Mouse (Mus musculus) thymus, adult 2 months (tissue): Measurements from ENCODE around the gene Pus7.

Experiments used
- CTCF ChIP-seq: fragments of 200-500 bp; IDR thresholded peaks from 2 replicates; pipeline ENCODE4 v1.5.1; 2012; ENCODE audit warnings: mild to moderate bottlenecking, control low read depth, low read length, moderate library complexity, borderline replicate concordance; ENCODE audit not compliant: control insufficient read depth, poor library complexity, insufficient read depth; ENCODE audit errors: extremely low read depth
- POLR2A ChIP-seq: fragments of 200-500 bp; IDR thresholded peaks from 2 replicates; pipeline ENCODE4 v1.6.1; 2012; ENCODE audit warnings: mild to moderate bottlenecking, low read length, control low read depth, moderate library complexity; ENCODE audit not compliant: control insufficient read depth, poor library complexity, insufficient read depth; ENCODE audit errors: extremely low read depth

DNA sequence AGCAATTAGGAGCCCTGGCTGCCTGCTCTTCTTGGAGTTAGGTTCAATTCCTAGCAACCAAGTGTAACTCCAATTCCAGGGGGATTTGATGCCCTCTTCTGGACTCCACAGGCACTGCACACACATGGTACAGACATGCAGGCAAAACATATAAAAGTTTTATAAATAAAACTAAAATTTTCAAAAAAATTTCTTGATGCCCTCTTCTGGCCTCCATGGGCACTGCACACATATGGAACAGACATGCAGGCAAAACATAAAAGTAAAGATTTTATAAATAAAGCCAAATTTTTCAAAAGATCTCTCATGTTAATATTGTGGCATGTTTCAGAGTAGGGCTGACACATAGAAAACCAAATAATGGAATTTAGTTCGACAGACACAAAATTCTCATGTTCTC is 73.8 kb downstream of the Pus7 start:
- TF ChIP-seq POLR2A = no peak
- no peak for TF ChIP-seq CTCF
